10 mouse cellular contexts compared by ENCODE assay signal in genomic region chr4:72139475-72140120, GRCm38 (mm10).
DNase-seq lines count a peak whose midpoint lies in the region; ATAC-seq lines count a peak whose summit lies in the region.
"Had no signal": no experiment of that assay in that cellular context is flagged by ENCODE, and none has a peak within 500 bp of the region (broad histone marks: within the 10 kb centered on the region; RNA-seq: fewer than 3 reads in every experiment).

No protein-coding gene starts in this region.

- ATAC-seq in frontal cortex, adult (ENCODE audit: low TSS enrichment) = no peak
- ATAC-seq in midbrain, embryonic 13.5 days = peak; percentile 64
- no peak for ATAC-seq in inflammation-experienced regulatory T-cells, adult 6 months

- no peak overlapping the region for H3K4me2 ChIP-seq in midbrain, embryonic 13.5 days (replicated peaks)
- H3K4me2 ChIP-seq: stomach, embryonic 15.5 days had no signal

- 74% methylated on average over 11 of the region's 11 CpGs for WGBS in midbrain, embryonic 13.5 days
- 94% methylated on average over 11 of the region's 11 CpGs for WGBS in midbrain, embryonic 10.5 days

- peaks cover 3% of the 10 kb centered on the region; the same call in 1 of the 2 replicates for H3K4me1 ChIP-seq in midbrain, embryonic 13.5 days (replicated peaks)
- no peaks in the 10 kb centered on the region for H3K4me1 ChIP-seq in midbrain, embryonic 10.5 days

- H3K27ac ChIP-seq in midbrain, embryonic 13.5 days = no peak overlapping the region
- H3K27ac ChIP-seq in midbrain, embryonic 10.5 days (replicated peaks) = no peak overlapping the region
- H3K27ac ChIP-seq: stomach, embryonic 15.5 days had no signal

- no peaks in the 10 kb centered on the region for H3K27me3 ChIP-seq in midbrain, embryonic 13.5 days
- H3K27me3 ChIP-seq in midbrain, embryonic 10.5 days (ENCODE audit: low read depth, poor library complexity, severe bottlenecking) = peaks cover 6% of the 10 kb centered on the region
- H3K27me3 ChIP-seq: CH12.LX; stomach, embryonic 15.5 days had no signal

- peak; percentile 27 to 35 for DNase-seq in frontal cortex, postnatal 10 days (ENCODE audit: low spot score in 2 of 2)
- DNase-seq in midbrain, embryonic 10.5 days (ENCODE audit: low spot score) = no peak
- DNase-seq in heart, postnatal 4 days = peak; percentile 29
- peak; percentile 44 for DNase-seq in skeletal muscle tissue, adult 2 months (ENCODE audit: low read depth, low spot score)
- no peak for DNase-seq in thymus, postnatal 25 days

- peaks cover 56% of the 10 kb centered on the region for H3K36me3 ChIP-seq in midbrain, embryonic 13.5 days
- peaks cover 85% of the 10 kb centered on the region for H3K36me3 ChIP-seq in midbrain, embryonic 10.5 days

- H3K4me3 ChIP-seq in midbrain, embryonic 13.5 days (replicated peaks) = no peak overlapping the region
- H3K4me3 ChIP-seq in midbrain, embryonic 10.5 days = no peak overlapping the region
- H3K4me3 ChIP-seq: stomach, embryonic 15.5 days had no signal

- no peak overlapping the region for H3K9ac ChIP-seq in midbrain, embryonic 13.5 days (replicated peaks)
- H3K9ac ChIP-seq: stomach, embryonic 15.5 days had no signal

- no peaks in the 10 kb centered on the region for H3K9me3 ChIP-seq in midbrain, embryonic 13.5 days
- no peaks in the 10 kb centered on the region for H3K9me3 ChIP-seq in midbrain, embryonic 10.5 days (replicated peaks)
- H3K9me3 ChIP-seq: stomach, embryonic 15.5 days had no signal

Comparison
In these comparisons a context has a peak if more than half of its experiments do, and no peak if none do; other contexts are left out.
1. DNase-seq: peak in frontal cortex, postnatal 10 days (2 of 2), heart, postnatal 4 days (single experiment) and skeletal muscle tissue, adult 2 months (single experiment); none in midbrain, embryonic 10.5 days (single experiment) and thymus, postnatal 25 days (single experiment).